Mouse (Mus musculus) thymus, postnatal 0 days (tissue): Measurements from ENCODE around the gene Rpl7a. TPM values are rescaled to one million over a fixed set of nuclear protein-coding genes. Genes with fewer than 3 reads are reported as not detected.
"Not testable (repeated sequence)": the region's sequence is repeated elsewhere in the genome, so short reads cannot be mapped to it uniquely, and the experiment has no call there.

Source experiments
- DNase-seq: peaks from one replicate; pipeline ENCODE4 v3.0.0-alpha.2; 2015; ENCODE audit warnings: low spot score
- polyA plus RNA-seq: library from polyadenylated mRNA; unstranded; fragments of >200 nt; fragmentation: Nextera tagmentation; extraction: Ambion mirVana; gene quantifications from 2 replicates; pipeline ENCODE4 v1.2.1, GENCODE M21; 2015

Rpl7a gene
- polyA plus RNA-seq = 763 and 778 TPM in 2 replicates

- peak; percentile 98 for DNase-seq
Measured at GRCm38 (mm10) chr2:26910124-26910993, at the start of gene Rpl7a, which contains the start of gene Med22. TSS of gene Rpl7a (plus strand) at chr2:26910764. TSS of gene Med22 (minus strand) at chr2:26910677.

DNA sequence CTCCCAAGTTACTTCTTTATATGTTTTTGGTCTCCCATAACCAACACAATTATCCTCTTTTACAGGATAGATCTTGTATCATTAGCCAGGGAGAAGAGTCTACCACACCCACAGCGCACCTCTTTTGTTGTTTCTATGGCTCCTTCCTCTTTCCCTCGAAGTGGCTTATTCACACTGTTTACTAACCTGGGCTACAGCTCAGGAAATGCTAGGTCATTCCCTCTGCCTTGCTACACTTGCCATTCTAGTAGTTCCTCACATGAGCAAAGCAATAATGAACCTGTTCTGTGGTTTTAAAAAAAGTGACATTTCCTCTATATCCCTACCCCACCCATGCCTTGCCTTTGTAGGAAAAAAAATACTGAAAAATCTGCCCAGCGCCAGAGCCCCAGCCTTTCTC lies 47.7 kb upstream of the Rpl7a start:
- no peak for DNase-seq

DNA sequence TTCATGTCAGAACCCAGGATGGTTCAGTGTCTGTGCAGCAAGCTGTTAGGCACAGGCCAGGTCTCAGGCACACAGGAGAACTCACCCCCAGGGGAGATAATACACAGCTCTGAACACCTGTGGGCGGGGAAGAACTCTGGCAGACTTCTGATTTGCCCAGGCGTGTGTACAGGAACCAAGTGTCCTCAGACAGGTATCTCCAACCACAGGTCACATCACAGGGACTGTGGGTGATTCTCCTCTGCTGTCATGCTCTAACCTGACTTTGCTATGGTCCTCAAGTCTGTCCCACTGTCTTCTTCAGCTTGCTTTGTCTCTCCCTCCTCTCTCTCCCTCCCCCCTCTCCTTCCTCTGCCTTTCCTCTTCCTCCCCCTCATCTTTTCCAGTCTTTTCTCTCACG lies 45.7 kb upstream of the Rpl7a start, which contains the start of gene Abo:
Gene Abo (minus strand): TSS at position 101 of the 400 bp plus-strand sequence.
- DNase-seq = no peak

DNA sequence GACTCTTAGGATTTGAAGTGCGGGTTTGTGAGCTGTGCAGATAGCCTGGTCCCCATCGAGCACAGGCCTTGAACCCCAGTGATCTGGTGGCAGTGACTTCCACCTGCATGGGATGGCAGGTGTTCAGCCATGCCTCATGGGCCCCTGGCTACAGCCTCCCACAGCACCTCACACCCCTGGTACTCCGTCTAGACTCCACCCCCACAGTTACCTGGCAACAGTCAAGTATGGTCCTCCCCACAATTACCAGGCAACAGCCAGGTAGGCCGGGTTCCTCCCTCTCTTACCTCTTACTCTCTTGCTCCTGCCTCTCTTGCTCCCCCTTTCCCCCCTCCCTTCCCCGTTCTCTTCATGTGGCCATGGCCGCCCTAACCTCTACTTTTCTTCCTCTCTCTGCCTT lies 39.9 kb upstream of the Rpl7a start:
- no peak for DNase-seq

DNA sequence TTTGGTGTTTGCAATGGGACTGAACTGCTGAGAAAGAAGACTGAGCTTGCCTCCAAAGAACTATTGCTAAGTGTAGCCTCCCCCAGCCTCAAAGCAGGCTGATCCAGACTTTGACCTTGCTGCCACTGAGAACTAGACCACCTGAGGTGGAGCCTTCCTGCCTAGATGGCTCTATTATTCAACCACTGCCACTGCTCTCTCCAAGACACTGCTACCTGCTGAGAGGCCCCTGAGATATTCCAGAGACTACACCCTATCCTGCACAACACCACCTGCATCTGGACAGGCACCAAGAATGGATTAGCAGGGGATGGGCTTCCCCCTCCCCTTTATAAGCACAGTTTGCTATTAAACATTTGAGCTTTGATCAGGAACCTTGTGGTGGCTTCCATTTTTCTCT lies 32.0 kb upstream of the Rpl7a start:
- DNase-seq = no peak

GRCm38 (mm10) chr2:26885541-26885940 lies 25.0 kb upstream of the Rpl7a start:
- not testable (repeated sequence) for DNase-seq

GRCm38 (mm10) chr2:26886170-26886569 lies 24.4 kb upstream of the Rpl7a start:
- DNase-seq = not testable (repeated sequence)

GRCm38 (mm10) chr2:26895898-26896297 lies 14.7 kb upstream of the Rpl7a start:
- no peak for DNase-seq

DNA sequence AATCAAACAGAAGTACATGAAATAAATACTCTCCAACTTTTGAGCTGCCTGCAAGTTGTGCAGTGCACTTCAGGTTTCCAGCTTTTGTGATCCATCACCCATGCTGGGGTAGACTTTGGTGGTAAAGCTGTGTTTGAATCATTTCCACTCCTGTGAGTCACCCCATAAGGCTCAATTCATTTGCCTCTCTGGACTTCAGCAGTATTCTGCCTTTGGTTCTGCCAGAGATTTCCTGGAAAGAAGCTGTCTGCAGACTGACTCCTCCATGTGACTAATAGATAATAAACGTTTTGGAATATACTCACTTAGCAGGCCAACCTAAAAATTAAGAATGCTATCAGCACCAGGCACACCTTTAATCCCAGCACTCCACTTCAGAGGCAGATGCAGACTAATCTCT lies 9.8 kb upstream of the Rpl7a start:
- no peak for DNase-seq

DNA sequence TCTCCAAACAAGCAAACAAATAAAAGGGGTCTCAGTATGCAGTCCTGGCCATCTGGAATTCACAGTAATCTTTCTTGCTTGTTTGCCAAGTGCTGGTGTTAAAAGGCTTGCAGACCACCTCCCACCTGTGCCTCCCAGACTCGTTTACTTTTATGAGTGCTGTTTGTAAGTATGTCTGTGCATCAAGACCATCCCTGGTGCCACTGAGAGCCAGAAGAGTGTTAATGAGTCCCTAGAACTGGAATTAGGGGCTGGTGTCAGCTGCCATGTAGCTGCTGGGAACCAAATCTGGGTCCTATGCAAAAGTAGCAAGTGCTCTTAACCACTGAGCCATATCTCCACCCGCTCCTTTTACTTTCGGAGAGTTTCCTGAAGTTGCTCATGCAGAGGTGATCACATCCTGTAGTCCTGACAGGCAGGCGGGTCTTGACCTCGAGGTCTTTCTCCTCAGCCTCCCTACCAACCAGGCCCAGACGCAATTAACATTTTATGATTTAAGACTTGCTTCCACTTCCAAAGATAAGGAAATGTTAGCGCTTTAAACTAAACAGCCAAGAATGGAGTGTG lies 8.6 kb upstream of the Rpl7a start:
- no peak for DNase-seq

DNA sequence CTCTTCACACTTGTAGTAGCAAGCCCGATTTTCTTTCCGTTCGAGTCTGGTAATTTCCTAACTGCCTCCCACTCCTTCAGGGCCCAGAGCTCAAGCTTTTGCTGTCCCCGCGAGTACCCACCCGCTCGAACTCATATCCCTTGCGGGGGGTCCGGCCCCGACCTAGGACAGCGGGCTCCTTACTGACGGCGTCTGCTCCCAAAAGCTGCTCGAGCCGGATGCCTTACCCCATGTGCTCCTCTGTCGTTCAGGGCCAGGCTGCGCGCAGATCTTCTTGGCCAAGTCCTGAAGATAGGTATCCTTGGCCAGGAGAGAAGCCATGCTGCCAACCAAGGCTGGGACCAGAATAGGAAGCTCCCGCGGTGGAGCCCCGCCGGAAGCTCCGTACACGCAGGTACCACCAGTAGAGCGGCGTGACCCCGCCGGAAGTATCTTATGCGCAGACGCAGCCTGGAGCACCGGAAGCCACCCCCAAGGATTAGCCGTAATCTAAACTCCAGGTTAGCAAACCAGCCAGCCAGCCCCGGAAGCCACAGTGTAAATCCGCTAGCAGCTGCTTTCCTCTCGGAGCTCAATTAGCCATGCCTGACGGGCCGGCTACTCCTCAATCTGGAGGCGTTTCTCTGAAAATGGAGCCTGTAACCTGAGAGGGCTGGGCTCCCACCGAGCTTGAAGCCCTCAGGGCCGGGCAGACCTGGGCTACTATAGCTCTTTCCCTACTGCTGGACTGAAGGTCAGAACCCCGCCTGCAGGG lies 7.9 kb upstream of the Rpl7a start, which contains the start of gene Surf6:
Gene Surf6 (minus strand): TSS at position 413 of the 754 bp plus-strand sequence.
- DNase-seq = peak; percentile 98

- DNase-seq = no peak
Measured at GRCm38 (mm10) chr2:26903311-26903710, 7.3 kb upstream of the Rpl7a start.

DNA sequence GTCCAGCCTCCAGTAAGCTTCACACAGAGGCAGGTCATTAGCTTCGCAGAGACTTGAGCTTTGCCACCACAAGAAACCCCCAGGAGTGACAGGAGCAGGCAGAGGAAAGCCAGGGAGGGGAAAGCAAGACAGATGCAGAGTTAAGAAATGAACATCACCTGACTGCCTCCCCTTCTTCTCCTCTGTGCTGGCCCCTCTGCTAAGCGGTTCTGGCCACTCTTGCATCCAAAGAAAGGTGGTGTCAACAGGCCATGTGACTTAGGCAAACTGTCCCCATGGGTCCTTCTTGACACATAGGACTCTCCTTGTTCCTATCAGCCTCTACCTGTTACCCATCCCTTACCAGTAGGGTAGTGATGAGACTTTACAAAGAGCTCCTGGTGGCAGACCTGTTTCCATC lies 4.6 kb upstream of the Rpl7a start:
- DNase-seq = no peak

DNA sequence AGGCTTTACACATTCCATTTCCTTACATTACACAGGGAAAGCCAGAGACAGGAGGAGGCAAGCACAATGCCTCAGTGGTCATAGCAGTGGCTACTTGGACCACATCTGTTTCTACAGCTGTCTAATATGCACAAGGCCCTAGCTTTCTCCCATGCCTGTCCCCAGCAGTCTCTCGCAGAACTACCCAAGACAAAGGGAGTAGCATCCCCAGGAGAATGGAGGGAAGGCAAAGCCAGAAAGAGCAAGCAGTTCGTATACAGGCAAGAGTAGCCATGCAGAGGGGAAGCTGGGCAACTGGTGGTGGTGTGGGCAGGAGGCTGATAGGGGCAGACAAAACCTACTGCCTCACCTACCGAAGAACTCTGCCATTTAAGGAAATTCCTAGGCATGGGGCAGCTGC lies 4.1 kb upstream of the Rpl7a start:
- DNase-seq = no peak

GRCm38 (mm10) chr2:26907109-26907508 lies 3.5 kb upstream of the Rpl7a start:
- peak; percentile 26 for DNase-seq

- DNase-seq = peak; percentile 32
Measured at GRCm38 (mm10) chr2:26908710-26909386, 1.7 kb upstream of the Rpl7a start.

- no peak for DNase-seq
Measured at GRCm38 (mm10) chr2:26909387-26909784, 1.2 kb upstream of the Rpl7a start.

DNA sequence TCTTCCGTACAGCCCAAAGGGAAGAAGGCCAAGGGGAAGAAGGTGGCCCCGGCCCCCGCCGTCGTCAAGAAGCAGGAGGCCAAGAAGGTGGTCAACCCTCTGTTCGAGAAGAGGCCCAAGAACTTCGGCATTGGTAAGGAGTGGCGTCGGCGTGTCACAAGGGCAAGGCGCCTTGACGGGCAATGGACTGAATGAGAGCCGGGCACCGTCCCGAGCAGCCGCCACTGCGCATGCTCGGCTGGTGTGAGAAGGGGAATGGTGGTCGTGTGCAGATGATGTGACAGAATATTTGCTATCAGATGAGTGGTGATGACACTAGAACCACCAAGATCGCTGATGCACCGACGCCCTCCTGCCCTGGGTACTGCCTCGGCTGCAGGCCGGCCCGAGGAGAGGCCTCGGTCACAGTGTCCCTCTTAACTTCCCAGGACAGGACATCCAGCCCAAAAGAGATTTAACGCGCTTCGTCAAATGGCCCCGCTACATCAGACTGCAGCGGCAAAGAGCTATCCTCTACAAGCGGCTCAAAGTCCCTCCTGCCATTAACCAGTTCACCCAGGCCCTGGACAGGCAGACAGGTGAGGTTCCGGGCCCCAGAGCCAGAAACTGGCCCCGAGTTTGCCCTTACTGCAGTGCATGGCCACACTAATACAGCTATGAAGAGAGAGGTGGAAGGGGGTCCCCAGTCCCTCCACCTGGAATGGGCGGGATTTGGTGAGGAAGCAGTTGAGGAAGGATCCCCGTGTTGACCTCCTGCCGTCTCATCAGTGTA lies 616 bp downstream of the Rpl7a start:
- peak; percentile 73 for DNase-seq

GRCm38 (mm10) chr2:26912253-26912770 lies 1.7 kb downstream of the Rpl7a start:
- no peak for DNase-seq
